Mouse (Mus musculus) heart, embryonic 14.5 days (tissue): ENCODE data around the gene E330021D16Rik. TPM values are rescaled to one million over a fixed set of nuclear protein-coding genes. Genes with fewer than 3 reads are reported as not detected.
A peak's percentile ranks its signal among the peaks of the same experiment; 100 is the strongest.

Experiments
- ATAC-seq: fragments of 200-750 bp; cut with Nextera tagmentation; 2 replicates; pipeline ENCODE4 v1.8.0; 2017; ENCODE audit warnings: low read depth, moderate TSS enrichment; ENCODE audit not compliant: insufficient number of reproducible peaks, insufficient read depth, low FRiP score
- H3K27ac ChIP-seq, 2 experiments: fragments of 200-500 bp in 1 of 2; fragments of 300-500 bp in 1 of 2; sonication (generic) in 1 of 2; replicated peaks in 1 of 2; 2 replicates each; pipeline ENCODE4 v1.5.1; 2012 to 2014; ENCODE audit warnings: low read depth in 2 of 2, low read length in 2 of 2, control low read depth in 1 of 2, mild to moderate bottlenecking in 1 of 2, mixed read lengths in 1 of 2; ENCODE audit not compliant: control insufficient read depth in 1 of 2, insufficient read depth in 1 of 2
- H3K27me3 ChIP-seq: fragments of 300-500 bp; sonication (generic); 2 replicates; pipeline ENCODE4 v1.6.1; 2014; ENCODE audit warnings: mild to moderate bottlenecking, low read length, control low read depth; ENCODE audit not compliant: control insufficient read depth, insufficient read depth
- H3K36me3 ChIP-seq: fragments of 300-500 bp; sonication (generic); 2 replicates; pipeline ENCODE4 v1.6.1; 2014; ENCODE audit warnings: mild to moderate bottlenecking, control low read depth, low read length, mixed read lengths; ENCODE audit not compliant: control insufficient read depth, insufficient read depth
- H3K4me1 ChIP-seq, 2 experiments: fragments of 200-500 bp in 1 of 2; fragments of 300-500 bp in 1 of 2; sonication (generic) in 1 of 2; 2 replicates each; pipeline ENCODE4 v1.6.1; 2012 to 2014; ENCODE audit warnings: low read length in 2 of 2, control low read depth in 1 of 2, mixed read lengths in 1 of 2; ENCODE audit not compliant: control insufficient read depth in 2 of 2, insufficient read depth in 2 of 2
- H3K4me2 ChIP-seq: fragments of 300-500 bp; sonication (generic); 2 replicates; pipeline ENCODE4 v1.6.1; 2014; ENCODE audit warnings: mild to moderate bottlenecking, low read length
- H3K4me3 ChIP-seq, 2 experiments: fragments of 200-500 bp in 1 of 2; fragments of 300-500 bp in 1 of 2; sonication (generic) in 1 of 2; 2 replicates each; pipeline ENCODE4 v1.5.1; 2012 to 2014; ENCODE audit warnings: low read length in 2 of 2, mild to moderate bottlenecking in 2 of 2, control low read depth in 1 of 2, low read depth in 1 of 2, moderate library complexity in 1 of 2; ENCODE audit not compliant: control insufficient read depth in 1 of 2, insufficient read depth in 1 of 2
- H3K9ac ChIP-seq: fragments of 300-500 bp; sonication (generic); 2 replicates; pipeline ENCODE4 v1.6.1; 2014; ENCODE audit warnings: mild to moderate bottlenecking, low read length
- H3K9me3 ChIP-seq: fragments of 300-500 bp; sonication (generic); 2 replicates; pipeline ENCODE4 v1.6.1; 2016; ENCODE audit warnings: low read length, control low read depth; ENCODE audit not compliant: control insufficient read depth
- WGBS: fragments of 180-500 bp; shearing (Covaris S2); extraction: QIAGEN DNeasy Blood & Tissue Kit; methylation state at CpG from one replicate; pipeline ENCODE4 v1.1.7; 2014; 5-methylcytosine and 5-hydroxymethylcytosine counted together
- polyA plus RNA-seq: library from polyadenylated mRNA; unstranded; fragments of >200 nt; fragmentation: Nextera tagmentation; extraction: Ambion mirVana; gene quantifications from 2 replicates; pipeline ENCODE4 v1.2.1, GENCODE M21; 2014

E330021D16Rik gene
- polyA plus RNA-seq, 1 experiment from 2014 or later = not detected

- Histone ChIP-seq H3K4me3 (no peak overlapping the region), H3K4me1 (peaks cover 7 to 10% of the 10 kb centered on the region in 2 experiments), H3K36me3 (no peaks in the 10 kb centered on the region), H3K9ac (no peak overlapping the region), H3K27me3 (no peaks in the 10 kb centered on the region), H3K4me2 (peak overlapping the region; percentile 4), H3K9me3 (no peaks in the 10 kb centered on the region), H3K27ac (no peak overlapping the region; a peak in 1 of 4 replicates)
- no peak for ATAC-seq
- 34% methylated on average over 10 of the region's 10 CpGs for WGBS
Measured at GRCm38 (mm10) chr6:136431169-136431895, 16.0 kb upstream of the E330021D16Rik start.

DNA sequence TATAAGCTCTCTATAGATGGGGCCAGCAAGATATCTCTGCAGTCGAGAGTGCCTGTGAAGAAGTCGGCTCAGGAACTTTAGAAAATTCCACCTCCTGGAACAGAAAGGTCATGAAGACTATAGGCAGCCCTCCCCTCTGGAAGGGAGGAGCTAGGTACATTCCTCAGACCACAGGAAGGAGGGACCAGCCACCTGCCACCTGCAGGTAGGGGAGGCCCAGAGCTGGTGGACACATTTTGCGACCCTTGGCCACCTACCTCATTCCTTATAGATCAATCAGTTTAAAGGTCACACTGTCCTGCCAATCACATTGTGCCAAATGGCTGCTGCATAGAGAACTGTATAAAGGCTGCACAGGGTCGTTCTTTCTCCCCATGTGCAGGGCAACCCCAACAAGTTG, 14.1 kb upstream of the E330021D16Rik start:
- H3K4me1 ChIP-seq = peaks cover 7 to 10% of the 10 kb centered on the region in 2 experiments
- 43% methylated on average over 4 of the region's 4 CpGs for WGBS
- no peaks in the 10 kb centered on the region for H3K9me3 ChIP-seq
- H3K9ac ChIP-seq = no peak overlapping the region
- no peak overlapping the region for H3K27ac ChIP-seq
- no peaks in the 10 kb centered on the region for H3K27me3 ChIP-seq
- no peak for ATAC-seq
- H3K4me3 ChIP-seq = no peak overlapping the region
- H3K36me3 ChIP-seq = no peaks in the 10 kb centered on the region
- no peak overlapping the region for H3K4me2 ChIP-seq

DNA sequence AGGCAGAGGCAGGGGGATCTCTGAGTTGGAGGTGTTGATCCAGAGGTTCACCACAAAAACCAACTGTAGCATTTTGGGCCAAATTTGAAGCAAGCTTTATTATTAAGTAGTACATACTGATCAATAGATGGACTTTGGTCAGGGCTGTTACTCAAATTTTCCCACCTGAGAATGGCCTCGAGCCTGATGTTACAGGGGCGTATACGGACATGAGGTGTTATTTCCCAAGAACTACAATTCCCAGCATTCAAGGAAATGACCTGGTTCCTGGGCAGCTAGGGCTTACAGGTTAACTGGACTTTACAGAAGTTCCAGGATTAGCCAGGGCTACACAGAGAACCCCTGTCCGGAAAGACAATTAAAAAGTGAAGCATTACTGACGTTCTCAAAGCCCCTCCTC, 13.0 kb upstream of the E330021D16Rik start:
- 83% methylated on average over 5 of the region's 5 CpGs for WGBS
- no peak overlapping the region for H3K9ac ChIP-seq

GRCm38 (mm10) chr6:136427240-136427639, 11.9 kb upstream of the E330021D16Rik start:
- no peak overlapping the region for H3K9ac ChIP-seq
- no peak overlapping the region for H3K4me2 ChIP-seq
- WGBS = 73% methylated on average over 6 of the region's 6 CpGs
- peaks cover 7 to 10% of the 10 kb centered on the region in 2 experiments for H3K4me1 ChIP-seq
- H3K9me3 ChIP-seq = no peaks in the 10 kb centered on the region
- ATAC-seq = no peak
- no peaks in the 10 kb centered on the region for H3K27me3 ChIP-seq
- H3K36me3 ChIP-seq = no peaks in the 10 kb centered on the region
- no peak overlapping the region for H3K27ac ChIP-seq
- no peak overlapping the region for H3K4me3 ChIP-seq

More for the DNA sequence above, 13.0 kb upstream of the E330021D16Rik start:
- Histone ChIP-seq H3K4me3 (no peak overlapping the region), H3K27ac (no peak overlapping the region), H3K9me3 (no peaks in the 10 kb centered on the region), H3K36me3 (no peaks in the 10 kb centered on the region), H3K27me3 (no peaks in the 10 kb centered on the region), H3K4me2 (no peak overlapping the region), H3K4me1 (peaks cover 7 to 10% of the 10 kb centered on the region in 2 experiments)
- ATAC-seq = no peak

DNA sequence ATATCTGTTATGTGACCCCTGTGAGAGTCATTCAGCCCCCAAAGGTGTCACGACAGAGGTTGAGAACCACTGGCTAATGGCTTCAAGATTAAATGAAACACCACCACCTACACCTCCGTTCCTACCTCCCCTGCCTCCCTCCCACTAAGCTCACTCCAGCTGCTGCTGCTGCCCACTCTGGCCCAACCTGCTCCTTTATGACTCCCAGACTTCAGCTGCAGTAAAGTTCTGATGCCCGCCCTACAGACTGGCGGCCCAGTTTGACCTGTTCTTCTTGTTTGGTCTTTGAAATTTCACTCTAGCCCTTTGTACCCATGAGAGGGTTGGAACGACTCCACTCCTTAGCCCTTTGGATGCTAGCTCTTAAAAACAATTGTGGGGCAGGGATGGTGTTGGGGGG, 10.6 kb upstream of the E330021D16Rik start:
- no peak overlapping the region for H3K27ac ChIP-seq
- no peaks in the 10 kb centered on the region for H3K4me1 ChIP-seq
- no peaks in the 10 kb centered on the region for H3K36me3 ChIP-seq
- no peak overlapping the region for H3K4me2 ChIP-seq
- no peaks in the 10 kb centered on the region for H3K27me3 ChIP-seq
- H3K4me3 ChIP-seq = no peak overlapping the region
- no peak overlapping the region for H3K9ac ChIP-seq
- WGBS = 87% methylated on average over 5 of the region's 5 CpGs
- no peaks in the 10 kb centered on the region for H3K9me3 ChIP-seq
- no peak for ATAC-seq

GRCm38 (mm10) chr6:136424166-136424565, 8.8 kb upstream of the E330021D16Rik start:
- no peaks in the 10 kb centered on the region for H3K9me3 ChIP-seq
- H3K27me3 ChIP-seq = no peaks in the 10 kb centered on the region
- ATAC-seq = no peak
- peaks cover under 1 to 5% of the 10 kb centered on the region in 2 experiments; a peak in 1 of 4 replicates for H3K4me1 ChIP-seq
- no peak overlapping the region for H3K9ac ChIP-seq
- H3K36me3 ChIP-seq = no peaks in the 10 kb centered on the region
- H3K4me3 ChIP-seq = no peak overlapping the region
- H3K4me2 ChIP-seq = no peak overlapping the region
- no peak overlapping the region for H3K27ac ChIP-seq
- WGBS = 87% methylated on average over 3 of the region's 3 CpGs

GRCm38 (mm10) chr6:136423201-136423600, 7.8 kb upstream of the E330021D16Rik start:
- ATAC-seq = no peak
- no peak overlapping the region for H3K4me2 ChIP-seq
- H3K4me1 ChIP-seq = peaks cover 9 to 10% of the 10 kb centered on the region in 2 experiments; a peak in 3 of 4 replicates
- 88% methylated on average over 5 of the region's 5 CpGs for WGBS
- H3K9me3 ChIP-seq = no peaks in the 10 kb centered on the region
- no peak overlapping the region for H3K9ac ChIP-seq
- H3K4me3 ChIP-seq = no peak overlapping the region
- no peaks in the 10 kb centered on the region for H3K36me3 ChIP-seq
- H3K27ac ChIP-seq = no peak overlapping the region
- H3K27me3 ChIP-seq = no peaks in the 10 kb centered on the region
